Mouse (Mus musculus): ENCODE results near the gene Dcps.

Gene Dcps

DNA sequence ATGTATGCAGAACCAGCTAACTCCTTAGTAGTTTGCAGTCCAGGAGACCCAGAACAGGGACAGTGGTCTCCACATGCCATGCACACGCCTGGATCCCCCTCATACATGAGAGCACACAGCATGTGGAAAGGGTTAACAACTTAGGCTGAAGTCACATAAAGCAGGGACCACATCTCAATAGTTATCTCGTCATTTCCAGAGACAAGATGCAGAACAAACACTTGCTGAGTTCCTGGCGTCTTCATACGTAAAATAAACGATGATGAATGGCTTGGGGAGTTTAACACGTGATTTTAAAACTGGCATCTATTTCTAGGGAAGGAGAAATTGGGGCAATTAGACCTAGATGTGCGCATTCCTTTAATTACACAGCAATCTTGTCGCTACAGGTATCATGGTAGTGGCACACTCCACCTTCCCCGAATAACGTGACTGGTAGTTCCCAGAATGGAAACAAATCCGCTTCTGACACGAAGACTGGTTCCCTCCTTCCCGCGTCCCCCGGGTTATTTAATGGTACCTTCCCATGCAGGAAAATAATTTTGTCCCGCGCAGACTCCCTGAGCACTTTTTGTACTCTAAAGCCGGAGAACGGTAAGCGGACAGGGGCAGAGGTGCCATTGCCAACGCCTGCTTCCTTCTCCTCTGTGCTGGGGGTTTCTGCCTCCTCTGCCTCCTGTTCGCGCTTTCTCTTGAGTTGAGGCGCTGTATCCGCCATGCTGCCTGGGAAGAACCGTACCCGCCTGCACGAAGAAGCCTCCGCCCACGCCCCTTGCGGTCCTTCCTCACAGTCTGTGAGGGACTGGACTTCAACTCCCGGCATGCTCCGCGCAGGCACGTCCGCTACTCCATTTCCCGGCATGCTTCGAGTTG, at the start of gene Dcps:
TSS of gene Dcps (minus strand) at position 811 of the 873 bp plus-strand sequence.
- DNase-seq (ENCODE audit: low read depth, low spot score) = peak; percentile 97

- no peak for DNase-seq (ENCODE audit: low read depth, low spot score)
Measured at GRCm38 (mm10) chr9:35223466-35223865, 47.6 kb upstream of the Dcps start.

DNA sequence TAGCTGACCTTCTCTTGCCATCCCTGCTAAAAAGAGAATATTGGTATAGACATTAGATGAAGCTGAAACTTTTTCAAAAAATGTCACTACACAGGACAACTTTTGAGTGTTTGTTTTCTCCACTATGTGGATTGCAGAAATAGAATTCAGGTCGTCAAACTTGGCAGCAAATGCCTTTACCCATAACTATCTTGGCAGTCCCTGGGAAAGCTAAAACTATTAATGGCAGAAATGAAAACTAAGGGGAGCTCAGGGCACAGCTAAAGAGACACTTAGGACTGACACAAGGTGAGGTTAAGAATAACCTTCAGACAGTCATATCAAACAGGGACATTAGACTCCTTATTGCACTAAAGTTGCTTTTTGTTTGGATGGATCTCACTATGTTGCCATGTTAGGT, 42.1 kb upstream of the Dcps start:
- no peak for DNase-seq (ENCODE audit: low read depth, low spot score)

DNA sequence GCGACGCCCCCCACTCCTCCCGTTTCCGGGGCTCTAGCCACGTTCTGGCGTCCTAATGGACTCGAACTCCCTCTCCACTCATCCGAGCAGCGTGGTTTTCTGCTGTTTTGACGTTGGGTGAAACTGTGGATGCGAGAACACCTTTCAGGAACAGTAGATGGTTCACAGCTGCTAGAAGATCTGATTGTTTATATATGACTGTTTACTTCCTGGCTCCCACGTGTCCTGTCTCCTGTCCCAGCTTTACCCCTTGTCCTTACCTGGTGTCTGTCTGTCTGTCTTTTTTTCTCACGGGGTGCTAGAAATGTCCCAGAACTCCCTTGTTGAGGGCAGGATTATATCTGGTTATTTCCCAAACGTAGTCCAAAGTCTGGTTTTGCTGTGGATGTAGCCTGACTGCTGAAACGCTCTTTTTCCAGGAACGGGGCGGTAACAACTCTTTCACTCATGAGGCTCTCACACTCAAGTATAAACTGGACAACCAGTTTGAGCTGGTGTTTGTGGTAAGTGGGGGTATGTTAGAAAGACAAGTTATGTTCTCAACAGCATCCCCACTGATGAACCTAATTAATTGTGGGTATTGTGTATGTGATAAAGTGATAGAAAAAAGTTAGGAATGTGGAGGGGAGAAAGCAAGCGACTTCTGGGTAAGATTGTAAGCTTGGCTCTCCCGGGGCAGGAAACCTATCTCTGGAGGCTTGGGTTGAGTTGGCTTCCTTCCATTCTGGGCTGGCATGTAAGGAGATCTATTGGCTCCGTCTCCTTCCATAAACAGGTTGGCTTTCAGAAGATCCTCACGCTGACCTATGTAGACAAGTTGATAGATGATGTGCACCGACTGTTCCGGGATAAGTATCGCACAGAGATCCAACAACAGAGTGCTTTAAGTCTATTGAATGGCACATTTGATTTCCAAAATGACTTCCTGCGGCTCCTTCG, 36.0 kb upstream of the Dcps start:
- no peak for DNase-seq (ENCODE audit: low read depth, low spot score)

DNA sequence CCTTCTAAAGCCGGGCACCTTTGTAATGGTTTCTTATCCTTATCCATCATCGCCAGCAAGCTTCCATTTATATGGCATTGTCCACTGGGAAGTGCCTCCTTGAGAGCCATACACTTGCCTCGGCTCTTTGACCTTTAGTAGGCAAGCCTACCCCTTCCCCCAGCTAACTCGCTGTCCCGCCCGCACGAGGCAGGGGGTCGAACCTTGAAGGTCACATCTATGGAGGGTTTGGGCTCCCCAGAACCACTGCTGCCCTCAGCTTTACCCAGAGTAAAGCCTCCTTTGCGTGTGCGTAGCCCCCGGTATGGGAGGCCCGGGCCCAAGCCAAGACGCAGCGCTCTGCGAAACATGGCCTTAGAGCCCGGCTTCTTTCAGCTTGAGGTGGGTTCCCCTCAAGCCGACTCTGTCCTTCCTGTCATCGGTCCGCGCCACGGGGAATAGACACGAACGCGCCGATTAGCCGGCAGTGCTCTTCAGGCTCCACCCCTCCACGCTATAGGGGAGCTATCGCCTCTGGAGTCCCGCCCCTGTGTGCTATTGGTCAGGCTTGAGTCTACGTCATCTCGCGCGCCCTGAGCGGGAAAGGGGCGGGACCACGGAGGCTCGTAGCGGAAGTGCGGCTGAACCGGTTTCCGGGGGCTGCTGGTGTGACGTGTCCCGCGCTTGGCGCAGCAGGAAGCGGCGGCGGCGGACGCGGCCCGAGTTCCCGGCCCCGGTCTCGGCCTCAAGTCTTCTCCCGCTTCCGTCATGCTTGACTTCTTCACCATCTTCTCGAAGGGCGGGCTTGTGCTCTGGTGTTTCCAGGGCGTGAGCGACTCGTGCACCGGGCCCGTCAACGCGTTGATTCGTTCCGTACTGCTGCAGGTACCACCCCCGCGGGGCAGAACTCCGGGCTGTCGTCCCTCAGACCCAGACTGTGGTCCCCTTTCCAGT, 34.9 kb upstream of the Dcps start, which contains the start of gene Foxred1:
TSS of gene Foxred1 (minus strand) at position 514 of the 933 bp plus-strand sequence.
- peak; percentile 100 for DNase-seq (ENCODE audit: low read depth, low spot score)

- DNase-seq (ENCODE audit: low read depth, low spot score) = no peak
Measured at GRCm38 (mm10) chr9:35204421-35204820, 28.6 kb upstream of the Dcps start.

DNA sequence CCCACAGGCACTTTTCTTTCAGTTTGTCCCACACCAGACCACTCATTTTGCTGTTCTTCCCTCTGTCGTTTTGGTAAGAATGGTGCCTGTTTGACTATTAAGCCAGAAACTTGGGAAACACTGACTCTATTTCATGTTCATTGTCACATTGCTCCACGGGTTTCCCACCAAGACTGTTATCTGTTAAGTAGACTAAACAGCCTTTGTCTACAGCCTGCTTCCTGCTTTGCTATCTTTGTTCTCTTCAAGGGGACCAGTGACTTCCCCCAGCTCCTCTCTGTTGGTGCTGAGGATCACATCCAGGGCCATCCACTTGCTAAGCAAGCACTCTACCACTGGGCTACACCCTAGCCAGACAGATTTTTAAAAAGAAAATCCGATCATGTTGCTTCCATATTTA, 27.7 kb upstream of the Dcps start:
- no peak for DNase-seq (ENCODE audit: low read depth, low spot score)

DNA sequence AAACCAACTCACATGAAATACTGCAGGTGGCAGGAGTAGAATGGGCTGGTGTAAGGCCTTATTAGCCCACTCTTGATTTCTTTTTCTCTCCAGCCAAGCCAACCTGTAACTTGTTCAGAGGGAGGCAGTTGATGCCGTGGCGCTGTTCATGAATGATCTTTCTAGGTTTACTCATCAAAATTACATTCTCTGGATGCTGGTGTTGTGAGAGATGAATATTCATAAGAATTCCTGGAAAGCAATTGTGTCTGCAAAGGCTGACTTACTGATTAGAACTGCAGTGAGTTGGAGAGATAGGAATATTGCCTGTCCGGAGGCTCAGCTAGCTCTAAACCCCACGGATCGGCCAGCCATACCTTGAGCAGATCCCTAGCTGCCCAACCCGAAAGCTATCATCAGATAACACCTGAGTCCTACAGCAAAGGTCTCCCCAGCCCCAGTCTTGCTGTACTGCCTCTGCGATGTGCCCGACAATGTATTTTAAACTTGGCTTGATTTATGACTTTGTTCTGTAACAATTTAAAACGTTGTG, 24.7 kb upstream of the Dcps start:
- DNase-seq (ENCODE audit: low read depth, low spot score) = no peak

DNA sequence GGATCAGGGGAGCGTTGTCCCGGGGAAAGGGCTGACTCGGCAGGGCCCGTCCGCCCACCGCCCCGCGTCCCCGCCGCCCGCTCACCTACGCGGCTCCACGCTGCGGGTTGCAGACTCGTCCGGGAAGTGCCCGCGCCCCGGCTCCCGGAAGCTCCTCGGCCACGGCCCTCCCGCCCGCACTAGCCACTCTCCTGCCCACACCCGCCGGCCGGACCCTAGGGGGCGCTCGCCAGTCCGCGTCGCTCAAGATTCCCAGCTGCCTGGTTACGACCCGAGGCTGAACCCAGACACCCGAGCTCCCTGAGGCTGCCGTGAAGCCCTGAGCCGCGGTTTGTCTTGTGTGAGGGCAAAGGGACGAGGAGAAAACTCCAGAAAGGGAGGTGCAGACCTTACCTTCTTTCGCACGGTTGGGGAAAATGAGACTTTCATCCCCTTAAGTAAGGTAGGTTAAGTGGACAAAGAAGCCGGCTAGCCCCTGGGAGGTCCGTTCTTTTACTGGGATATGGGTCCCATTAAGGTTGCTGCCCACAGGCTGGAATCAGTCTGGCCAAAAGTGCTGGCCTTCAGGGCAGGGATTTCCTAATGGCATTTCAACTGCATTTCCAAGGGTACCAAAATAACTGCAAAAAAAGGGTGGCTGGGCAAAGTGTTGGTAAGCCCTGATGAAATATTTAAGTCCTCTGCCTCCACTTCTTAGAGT, 24.1 kb upstream of the Dcps start, which contains the start of the genes Srpr and Tirap:
TSS of gene Srpr (plus strand) at position 404 of the 700 bp plus-strand sequence.
TSS of gene Tirap (minus strand) at position 520 of the 700 bp plus-strand sequence.
- DNase-seq (ENCODE audit: low read depth, low spot score) = peak; percentile 86

DNA sequence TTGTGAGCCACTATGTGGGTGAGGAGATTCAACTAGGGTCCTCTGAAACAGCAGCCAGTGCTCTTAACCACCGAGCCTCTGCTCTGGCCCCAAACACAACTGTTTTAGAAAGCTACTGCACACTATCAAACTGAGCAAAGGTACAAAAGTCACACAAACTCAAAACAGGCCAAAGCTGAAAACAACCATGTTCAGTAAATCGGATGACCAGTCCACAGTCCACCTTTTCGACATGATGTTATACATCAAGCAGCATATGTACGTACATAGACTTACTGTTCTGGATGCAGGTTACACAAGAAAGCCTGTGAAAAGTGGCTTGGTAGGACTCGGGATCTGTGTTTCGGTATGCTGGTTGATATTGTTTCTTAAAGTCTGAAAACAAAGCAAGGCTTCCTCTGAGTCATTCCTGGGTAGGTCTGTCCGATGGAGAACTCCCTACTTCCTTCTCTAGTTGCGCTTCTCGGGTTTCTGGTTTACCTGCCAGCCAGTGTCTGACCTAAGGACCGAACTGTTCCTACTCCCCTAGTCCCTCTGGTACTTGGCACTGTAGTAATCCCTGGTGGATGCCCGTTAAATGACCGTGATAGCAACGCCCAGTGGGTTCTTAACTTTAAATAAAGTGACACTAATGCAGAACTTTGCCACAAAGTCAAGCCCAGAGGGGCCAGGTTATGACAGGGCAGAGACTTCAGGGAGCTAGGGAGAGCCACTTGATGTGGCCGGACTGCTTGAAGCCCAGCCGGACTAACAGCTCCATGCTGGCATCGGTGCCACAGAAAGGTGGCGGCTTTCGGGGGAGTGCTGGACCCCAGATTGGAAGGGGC, 23.3 kb upstream of the Dcps start:
- no peak for DNase-seq (ENCODE audit: low read depth, low spot score)

GRCm38 (mm10) chr9:35198351-35198750, 22.5 kb upstream of the Dcps start:
- no peak for DNase-seq (ENCODE audit: low read depth, low spot score)

DNA sequence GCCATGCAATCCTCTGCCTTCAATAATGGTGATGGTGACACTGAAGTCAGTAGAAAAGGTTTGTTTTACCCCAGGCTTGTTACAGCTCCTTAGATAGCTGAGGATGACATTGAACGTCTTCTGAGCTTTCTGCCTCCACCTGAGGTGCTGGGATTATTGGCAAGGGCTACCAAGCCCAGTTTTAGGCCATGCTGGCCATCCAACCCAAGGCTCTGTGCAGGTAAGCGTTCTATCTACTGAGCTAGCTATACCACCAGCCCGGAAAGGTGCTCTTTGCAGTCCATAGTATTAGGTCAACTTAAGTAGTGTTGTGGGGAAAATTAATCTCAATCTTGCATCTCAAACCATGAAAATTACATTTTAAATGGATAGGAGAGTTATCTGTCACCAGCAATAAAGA, 21.8 kb upstream of the Dcps start:
- no peak for DNase-seq (ENCODE audit: low read depth, low spot score)

DNA sequence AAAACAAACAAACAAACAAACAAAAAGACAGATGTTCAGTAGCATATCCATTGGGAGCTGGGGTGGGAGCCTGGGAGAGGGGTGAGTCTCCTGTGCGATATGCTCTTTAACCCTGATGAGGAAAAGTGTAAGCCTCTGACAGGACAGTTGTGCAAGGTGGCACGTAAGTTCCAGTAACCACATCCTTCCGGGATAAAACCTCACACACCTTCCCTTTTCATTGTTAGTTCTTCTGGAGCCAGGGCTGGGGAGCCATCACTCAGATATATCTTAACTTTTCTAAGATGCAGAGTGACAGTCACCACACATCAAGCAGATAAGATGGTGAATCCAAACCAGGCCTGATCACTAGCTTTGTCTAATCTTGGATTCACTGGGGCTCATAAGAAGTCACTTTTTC, 18.2 kb upstream of the Dcps start:
- DNase-seq (ENCODE audit: low read depth, low spot score) = no peak

- DNase-seq (ENCODE audit: low read depth, low spot score) = no peak
Measured at GRCm38 (mm10) chr9:35192983-35193542, 17.2 kb upstream of the Dcps start.

DNA sequence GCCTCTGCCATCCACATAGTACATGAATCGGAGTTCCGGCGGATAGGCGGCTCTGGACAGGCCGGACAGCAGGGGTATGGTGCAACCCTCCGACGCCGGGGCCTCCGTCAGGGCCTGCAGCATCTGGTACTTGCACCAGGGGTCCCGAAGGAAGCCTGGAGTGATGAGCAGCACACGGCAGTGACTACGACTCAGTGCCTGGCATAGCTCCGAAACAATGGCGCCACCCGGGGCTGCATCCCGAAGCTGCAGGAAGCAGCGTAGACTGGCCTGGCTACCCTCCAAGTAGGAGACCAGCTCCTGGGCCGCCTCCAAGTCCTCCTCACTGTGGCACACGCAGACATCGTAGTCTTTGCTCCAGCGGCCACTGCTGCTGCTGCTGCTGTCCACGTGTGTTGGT, 12.8 kb upstream of the Dcps start:
- no peak for DNase-seq (ENCODE audit: low read depth, low spot score)

- no peak for DNase-seq (ENCODE audit: low read depth, low spot score)
Measured at GRCm38 (mm10) chr9:35187351-35187903, 11.6 kb upstream of the Dcps start.

DNA sequence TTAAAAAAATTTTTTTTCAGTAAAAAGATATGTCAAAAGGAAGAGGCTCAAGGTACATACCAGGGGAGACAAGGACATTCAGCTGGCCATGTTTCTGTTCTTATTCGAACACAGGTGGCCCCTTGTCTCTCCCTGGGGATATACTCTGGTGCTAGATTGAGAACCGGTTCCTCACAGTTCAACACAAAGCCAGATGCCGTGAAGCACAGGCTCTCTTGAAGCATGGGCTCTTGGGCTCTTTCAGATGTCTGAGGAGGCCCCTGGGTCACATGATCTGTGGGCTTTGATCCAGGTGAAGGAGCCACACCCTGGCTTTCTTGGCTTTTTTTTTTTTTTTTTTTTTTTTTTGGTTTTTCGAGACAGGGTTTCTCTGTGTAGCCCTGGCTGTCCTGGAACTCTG, 10.6 kb upstream of the Dcps start:
- DNase-seq (ENCODE audit: low read depth, low spot score) = no peak

- DNase-seq (ENCODE audit: low read depth, low spot score) = no peak
Measured at GRCm38 (mm10) chr9:35183359-35183758, 7.5 kb upstream of the Dcps start.

- no peak for DNase-seq (ENCODE audit: low read depth, low spot score)
Measured at GRCm38 (mm10) chr9:35182832-35183231, 7.0 kb upstream of the Dcps start.

Measured in CD4-positive, CD25-positive, alpha-beta regulatory T cell, adult 2 months (primary cell).